Mouse (Mus musculus): ENCODE data around the gene Rgl2. TPM values are rescaled to one million over a fixed set of nuclear protein-coding genes. Genes with fewer than 3 reads are reported as not detected.

The Rgl2 gene
- total and polyA plus RNA-seq, 2 experiments from 2014 or later = 38.2 to 83.0 TPM

GRCm38 (mm10) chr17:33941381-33941780 is 12.0 kb downstream of the Rgl2 start:
- Histone ChIP-seq H3K36me3 (ENCODE audit: insufficient read depth, low read length) (peaks cover 29% of the 10 kb centered on the region), H3K4me2 (ENCODE audit: low read depth, low read length, poor library complexity, severe bottlenecking) (peak overlapping the region; percentile 98), H3K9ac (replicated peaks; ENCODE audit: low read length, poor library complexity, severe bottlenecking) (peak overlapping the region; percentile 65), H3K9me3 (ENCODE audit: low read length) (no peaks in the 10 kb centered on the region), H3K27me3 (ENCODE audit: insufficient read depth, low read length) (no peaks in the 10 kb centered on the region), H3K27ac (ENCODE audit: low read depth, low read length) (no peak overlapping the region), H3K4me3 (ENCODE audit: low read depth, low read length) (peak overlapping the region; percentile 72), H3K4me1 (ENCODE audit: insufficient read depth, low read length) (peaks cover 16% of the 10 kb centered on the region)
- ATAC-seq (ENCODE audit: low FRiP score) = no peak
- no peak for TF ChIP-seq CTCF (IDR thresholded peaks at IDR 0.05)
- DNase-seq (ENCODE audit: low spot score) = no peak
- WGBS = 67% methylated on average over 19 of the region's 19 CpGs

GRCm38 (mm10) chr17:33943454-33943853 is 14.1 kb downstream of the Rgl2 start:
- Histone ChIP-seq H3K36me3 (ENCODE audit: insufficient read depth, low read length) (peaks cover 27% of the 10 kb centered on the region), H3K27me3 (ENCODE audit: insufficient read depth, low read length) (no peaks in the 10 kb centered on the region), H3K4me1 (ENCODE audit: insufficient read depth, low read length) (peaks cover 16% of the 10 kb centered on the region), H3K27ac (ENCODE audit: low read depth, low read length) (no peak overlapping the region), H3K9ac (replicated peaks; ENCODE audit: low read length, poor library complexity, severe bottlenecking) (no peak overlapping the region), H3K9me3 (ENCODE audit: low read length) (no peaks in the 10 kb centered on the region), H3K4me3 (ENCODE audit: low read depth, low read length) (no peak overlapping the region), H3K4me2 (ENCODE audit: low read depth, low read length, poor library complexity, severe bottlenecking) (no peak overlapping the region)
- ATAC-seq (ENCODE audit: low FRiP score) = no peak
- TF ChIP-seq CTCF (IDR thresholded peaks at IDR 0.05) = no peak
- 92% methylated on average over 15 of the region's 15 CpGs for WGBS
- DNase-seq (ENCODE audit: low spot score) = no peak

GRCm38 (mm10) chr17:33947430-33948089 is 18.2 kb downstream of the Rgl2 start:
- Histone ChIP-seq H3K27me3 (ENCODE audit: insufficient read depth, low read length) (no peaks in the 10 kb centered on the region), H3K4me1 (ENCODE audit: insufficient read depth, low read length) (peaks cover 5% of the 10 kb centered on the region; the same call in 1 of the 2 replicates), H3K9me3 (ENCODE audit: low read length) (no peaks in the 10 kb centered on the region), H3K9ac (replicated peaks; ENCODE audit: low read length, poor library complexity, severe bottlenecking) (no peak overlapping the region), H3K4me3 (ENCODE audit: low read depth, low read length) (no peak overlapping the region), H3K4me2 (ENCODE audit: low read depth, low read length, poor library complexity, severe bottlenecking) (no peak overlapping the region), H3K36me3 (ENCODE audit: insufficient read depth, low read length) (peaks cover 31% of the 10 kb centered on the region), H3K27ac (ENCODE audit: low read depth, low read length) (no peak overlapping the region)
- 91% methylated on average over 10 of the region's 10 CpGs for WGBS
- ATAC-seq (ENCODE audit: low FRiP score) (no peak), DNase-seq (ENCODE audit: low spot score) (no peak)
- TF ChIP-seq CTCF (IDR thresholded peaks at IDR 0.05) = no peak

GRCm38 (mm10) chr17:33948090-33948904 is 19.0 kb downstream of the Rgl2 start:
- H3K36me3 ChIP-seq (ENCODE audit: insufficient read depth, low read length) = peaks cover 36% of the 10 kb centered on the region
- no peaks in the 10 kb centered on the region for H3K9me3 ChIP-seq (ENCODE audit: low read length)
- no peak overlapping the region for H3K9ac ChIP-seq (replicated peaks; ENCODE audit: low read length, poor library complexity, severe bottlenecking)
- no peak overlapping the region for H3K27ac ChIP-seq (ENCODE audit: low read depth, low read length)
- no peak overlapping the region for H3K4me2 ChIP-seq (ENCODE audit: low read depth, low read length, poor library complexity, severe bottlenecking)
- H3K27me3 ChIP-seq (ENCODE audit: insufficient read depth, low read length) = no peaks in the 10 kb centered on the region
- no peak for TF ChIP-seq CTCF (IDR thresholded peaks at IDR 0.05)
- H3K4me1 ChIP-seq (ENCODE audit: insufficient read depth, low read length) = peaks cover 5% of the 10 kb centered on the region; the same call in 1 of the 2 replicates
- ATAC-seq (ENCODE audit: low FRiP score) = no peak
- no peak overlapping the region for H3K4me3 ChIP-seq (ENCODE audit: low read depth, low read length)
- no peak for DNase-seq (ENCODE audit: low spot score)
- 89% methylated on average over 22 of the region's 22 CpGs for WGBS

- DNase-seq (ENCODE audit: low spot score) (no peak), ATAC-seq (ENCODE audit: low FRiP score) (no peak)
- peaks cover 6% of the 10 kb centered on the region; the same call in 1 of the 2 replicates for H3K4me1 ChIP-seq (ENCODE audit: insufficient read depth, low read length)
- no peaks in the 10 kb centered on the region for H3K9me3 ChIP-seq (ENCODE audit: low read length)
- no peaks in the 10 kb centered on the region for H3K27me3 ChIP-seq (ENCODE audit: insufficient read depth, low read length)
- H3K4me2 ChIP-seq (ENCODE audit: low read depth, low read length, poor library complexity, severe bottlenecking) = no peak overlapping the region
- 91% methylated on average over 19 of the region's 19 CpGs for WGBS
- no peak overlapping the region for H3K27ac ChIP-seq (ENCODE audit: low read depth, low read length)
- no peak for TF ChIP-seq CTCF (IDR thresholded peaks at IDR 0.05)
- no peak overlapping the region for H3K9ac ChIP-seq (replicated peaks; ENCODE audit: low read length, poor library complexity, severe bottlenecking)
- no peak overlapping the region for H3K4me3 ChIP-seq (ENCODE audit: low read depth, low read length)
- H3K36me3 ChIP-seq (ENCODE audit: insufficient read depth, low read length) = peaks cover 35% of the 10 kb centered on the region
Observed at GRCm38 (mm10) chr17:33948905-33949537, 19.7 kb downstream of the Rgl2 start.

Data from midbrain, postnatal 0 days (tissue).